Mouse (Mus musculus): Measurements from ENCODE around the gene Aipl1.

The Aipl1 gene

DNA sequence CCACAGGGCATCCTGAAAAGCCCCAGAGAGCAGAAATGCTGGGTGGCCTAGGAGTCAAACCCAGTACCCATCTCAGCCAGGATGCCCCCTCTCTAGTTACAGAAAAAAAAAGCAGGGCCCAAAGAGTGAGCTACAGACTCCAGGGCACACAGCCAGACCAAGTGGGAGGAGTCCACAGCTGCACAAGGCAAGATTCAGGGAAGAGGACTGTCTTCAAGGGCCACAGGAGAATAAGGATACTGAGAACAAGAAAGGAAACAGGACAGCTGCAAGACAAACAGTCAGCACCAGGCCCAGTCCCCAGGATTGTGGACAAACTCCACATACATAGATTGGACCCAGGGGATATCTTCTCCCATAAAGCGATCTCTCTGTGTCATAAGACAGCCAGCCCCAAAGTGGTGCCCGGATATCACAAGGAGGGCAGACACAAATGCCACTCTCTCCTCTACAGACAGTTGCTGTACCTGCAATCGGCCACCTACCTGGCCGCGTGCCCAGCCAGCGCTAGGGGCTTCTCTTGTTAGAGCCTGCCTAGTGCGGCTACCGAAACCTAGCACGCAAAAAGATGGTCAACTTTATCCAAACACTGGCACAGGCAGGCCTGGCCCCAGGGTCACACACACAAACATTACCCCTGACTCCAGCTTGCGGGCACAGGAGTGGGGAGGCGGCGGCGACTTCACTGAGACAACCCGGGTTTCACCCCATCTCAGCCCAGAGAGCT is 13.0 kb upstream of the Aipl1 start:
- no peak for DNase-seq (ENCODE audit: low read depth, low spot score)

DNA sequence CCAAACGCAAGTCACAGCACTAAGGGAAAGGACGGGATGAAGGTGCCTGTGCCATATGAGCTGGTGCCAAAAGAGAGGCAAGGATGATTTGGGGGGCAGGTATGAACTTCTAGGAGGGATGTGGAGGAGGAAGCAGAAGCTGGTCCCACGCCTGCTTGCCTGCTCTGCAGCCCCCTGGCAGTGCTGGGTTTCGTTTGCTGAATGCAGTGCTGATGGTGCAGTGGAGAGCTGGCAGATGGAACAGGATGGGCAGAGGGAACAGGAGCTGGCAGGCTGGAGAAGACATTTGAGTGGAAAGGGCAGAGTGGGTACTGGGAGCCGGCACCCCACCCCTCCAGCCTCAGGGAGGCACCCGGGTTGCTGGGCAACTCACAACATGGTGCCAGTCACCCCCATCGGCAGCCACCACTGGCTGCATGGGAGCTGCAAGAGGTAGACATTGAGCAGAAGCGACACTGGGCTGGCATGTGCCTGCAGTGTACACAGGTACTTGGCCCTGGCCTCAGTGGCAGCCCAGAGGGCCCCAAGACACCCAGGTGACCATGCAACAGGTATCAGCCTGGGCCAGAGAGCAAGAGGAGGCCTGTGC is 12.0 kb upstream of the Aipl1 start:
- DNase-seq (ENCODE audit: low read depth, low spot score) = no peak

DNA sequence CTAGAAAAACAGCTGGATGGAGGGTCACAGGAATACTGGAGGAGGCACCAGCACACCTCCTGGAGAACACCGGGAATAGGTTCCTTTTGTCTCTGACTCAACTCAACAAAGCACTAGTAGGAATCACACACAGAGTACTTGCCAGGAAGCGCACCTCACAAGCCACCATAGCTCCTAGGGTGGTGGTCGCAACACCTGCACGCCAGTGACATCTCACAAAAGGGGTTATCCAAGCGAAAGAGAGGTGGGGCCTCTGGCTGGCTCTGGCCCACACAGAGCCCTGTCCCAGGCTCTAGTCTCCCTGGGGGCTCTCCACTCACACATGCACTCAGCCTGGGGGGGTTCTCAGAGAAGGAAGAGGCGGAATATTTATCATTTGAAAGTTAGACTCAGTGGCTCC is 11.4 kb upstream of the Aipl1 start:
- DNase-seq (ENCODE audit: low read depth, low spot score) = no peak

DNA sequence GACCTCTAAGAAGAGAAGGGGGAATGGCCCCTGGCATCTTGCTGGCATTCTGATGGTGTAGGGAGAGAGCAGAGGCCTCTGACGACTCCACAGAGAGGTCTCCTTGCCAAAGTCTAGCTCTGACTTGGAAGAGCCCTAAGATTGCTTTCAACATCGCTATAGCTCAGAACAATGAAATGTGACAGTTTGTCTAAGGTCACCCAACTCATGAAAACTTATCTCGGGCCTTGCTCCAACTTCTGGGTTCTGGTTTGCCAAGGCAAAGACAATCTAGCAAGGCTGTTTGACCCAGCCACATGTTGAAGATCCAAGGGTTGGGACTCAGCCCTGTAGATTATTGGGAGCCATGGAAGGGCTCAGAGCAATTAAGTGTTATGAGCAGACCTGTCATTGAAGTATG is 6.9 kb upstream of the Aipl1 start:
- DNase-seq (ENCODE audit: low read depth, low spot score) = no peak

DNA sequence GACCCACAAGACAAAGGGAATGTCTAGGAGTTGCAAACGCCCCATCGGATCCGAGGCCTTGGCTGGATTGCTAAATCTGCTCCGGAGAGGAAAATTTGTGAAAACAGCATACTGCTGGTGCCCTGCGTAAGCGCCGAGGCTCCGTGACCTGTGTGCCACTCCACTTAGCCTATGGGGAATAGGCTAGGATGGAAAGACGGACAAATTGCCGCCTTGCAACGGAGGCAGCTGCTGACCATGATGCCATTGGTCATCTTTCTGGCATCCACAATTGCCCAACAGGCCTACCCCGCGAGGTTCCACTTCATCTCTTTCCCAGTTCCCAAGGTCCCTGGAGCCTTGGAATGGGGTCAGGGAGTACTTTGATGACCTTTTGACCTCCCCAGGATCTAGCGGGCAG is 5.3 kb upstream of the Aipl1 start:
- DNase-seq (ENCODE audit: low read depth, low spot score) = no peak

DNA sequence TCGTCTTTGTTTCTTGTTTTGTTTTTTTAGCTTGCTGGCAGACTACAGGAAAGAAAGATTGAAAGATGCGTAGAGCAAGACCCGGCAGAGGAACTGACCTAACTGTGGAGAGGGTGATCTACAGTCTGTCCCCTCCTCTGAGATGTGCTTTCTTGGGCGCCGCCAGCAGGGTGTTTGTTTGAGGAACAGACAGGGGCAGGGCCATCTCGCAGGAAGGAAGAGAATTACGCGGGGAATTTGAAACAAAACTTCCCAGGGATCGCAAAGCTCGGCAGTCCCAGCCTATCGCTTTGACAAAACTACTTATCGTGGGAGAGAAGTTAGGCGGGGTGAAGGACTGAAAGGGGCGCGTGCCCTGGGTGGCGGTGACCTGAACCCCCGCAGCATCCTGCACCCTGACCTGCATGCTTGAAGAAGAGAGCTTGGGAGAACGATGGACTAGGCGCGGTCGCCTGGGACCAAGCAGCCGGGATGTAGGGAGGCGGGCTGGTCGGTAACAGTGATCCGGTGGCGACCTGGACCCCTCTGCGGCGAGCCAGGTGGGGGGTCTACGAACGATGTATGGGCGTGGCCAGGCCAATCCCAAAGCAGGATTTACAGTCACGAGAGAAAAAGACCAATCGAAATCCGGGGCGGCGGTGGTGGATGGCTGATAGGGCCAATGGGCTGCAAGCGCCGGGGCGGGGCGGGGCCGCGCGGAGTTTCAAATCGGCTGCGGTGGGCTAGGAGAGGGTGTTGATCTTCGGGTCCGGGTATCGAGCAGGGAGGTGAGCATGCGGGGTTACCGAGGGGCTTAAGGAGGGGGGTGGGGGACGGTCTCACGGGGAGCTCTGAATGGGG is 4.7 kb upstream of the Aipl1 start, which contains the start of gene Pimreg:
Gene Pimreg (plus strand): TSS at position 265 of the 840 bp plus-strand sequence.
- peak; percentile 89 for DNase-seq (ENCODE audit: low read depth, low spot score)

DNA sequence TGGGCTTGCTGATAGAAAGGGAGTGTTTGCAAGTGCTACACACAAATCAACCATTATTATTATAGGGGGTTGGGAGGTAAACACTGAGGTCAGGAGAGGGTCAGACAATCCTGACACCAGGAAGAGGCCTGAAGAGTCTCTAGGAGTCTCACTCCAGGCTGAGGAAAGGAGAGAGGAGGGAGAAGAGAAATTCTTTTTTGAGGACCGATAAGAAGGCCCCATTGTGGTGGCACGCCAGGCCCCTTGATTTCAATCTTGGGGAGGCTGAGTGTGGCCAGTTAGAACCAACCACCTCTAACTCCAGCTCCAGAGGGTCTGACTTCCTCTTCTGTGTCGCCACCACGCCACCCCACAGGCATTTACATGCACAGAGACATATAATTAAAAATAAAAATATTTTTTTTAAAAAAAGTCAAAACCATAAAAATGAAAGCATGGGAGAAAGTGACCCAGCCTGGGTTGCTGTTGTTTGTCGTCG is 4.0 kb upstream of the Aipl1 start:
- no peak for DNase-seq (ENCODE audit: low read depth, low spot score)

DNA sequence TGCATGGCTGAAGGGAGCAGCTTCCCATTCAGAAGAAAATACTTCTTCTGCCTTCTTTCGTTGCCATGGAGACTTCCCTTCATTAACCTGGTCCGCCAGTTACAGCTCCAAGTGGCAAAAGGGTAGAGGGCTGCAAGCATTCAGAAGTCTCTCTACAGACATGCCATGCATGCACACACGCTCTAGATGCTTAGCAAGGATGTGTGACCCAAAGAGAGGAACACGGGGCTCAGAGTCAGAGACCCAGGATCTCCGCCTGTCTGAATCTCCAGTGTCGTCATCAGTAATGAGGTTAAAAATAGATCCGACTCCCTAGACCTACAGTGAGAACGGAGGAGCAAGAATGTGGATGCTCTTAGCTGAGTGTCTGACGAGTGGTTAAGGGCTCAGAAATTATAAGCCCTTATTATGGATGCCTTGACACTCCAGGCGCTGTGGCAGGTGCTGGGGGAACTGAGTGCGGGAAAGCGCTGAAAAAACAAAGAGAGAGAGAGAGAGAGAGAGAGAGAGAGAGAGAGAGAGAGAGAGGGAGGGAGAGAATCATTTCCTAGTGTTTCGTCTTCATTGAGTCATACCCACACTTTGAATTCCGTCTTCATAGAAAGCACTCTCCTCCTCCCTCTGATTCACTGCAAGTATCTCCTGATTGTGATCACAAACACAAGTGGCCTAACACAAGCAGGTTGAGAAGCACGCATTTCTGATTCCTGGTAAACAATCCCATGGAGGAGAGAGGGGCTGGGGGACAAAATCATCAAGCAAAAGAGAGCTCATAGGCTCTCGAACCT is 2.5 kb upstream of the Aipl1 start:
- DNase-seq (ENCODE audit: low read depth, low spot score) = no peak

DNA sequence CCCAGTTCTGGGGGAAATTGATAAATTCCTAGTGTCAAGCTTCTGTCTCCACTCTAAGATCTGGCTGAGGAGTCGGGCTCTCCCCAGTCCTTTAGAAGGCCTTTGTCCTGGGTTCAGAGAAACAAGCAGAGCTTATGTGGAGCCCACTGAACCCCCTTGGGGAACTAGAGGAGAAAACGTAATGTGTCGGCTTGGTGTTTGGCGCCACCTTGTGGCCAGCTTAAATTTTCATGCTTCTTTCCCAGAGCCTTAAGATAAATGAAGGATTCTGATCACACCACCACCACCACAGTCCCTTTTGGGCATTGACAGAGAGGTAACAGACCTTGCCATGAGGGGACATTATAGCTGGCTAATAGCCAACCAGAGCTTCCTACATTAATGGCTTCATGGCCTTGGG is 687 bp upstream of the Aipl1 start:
- no peak for DNase-seq (ENCODE audit: low read depth, low spot score)

DNA sequence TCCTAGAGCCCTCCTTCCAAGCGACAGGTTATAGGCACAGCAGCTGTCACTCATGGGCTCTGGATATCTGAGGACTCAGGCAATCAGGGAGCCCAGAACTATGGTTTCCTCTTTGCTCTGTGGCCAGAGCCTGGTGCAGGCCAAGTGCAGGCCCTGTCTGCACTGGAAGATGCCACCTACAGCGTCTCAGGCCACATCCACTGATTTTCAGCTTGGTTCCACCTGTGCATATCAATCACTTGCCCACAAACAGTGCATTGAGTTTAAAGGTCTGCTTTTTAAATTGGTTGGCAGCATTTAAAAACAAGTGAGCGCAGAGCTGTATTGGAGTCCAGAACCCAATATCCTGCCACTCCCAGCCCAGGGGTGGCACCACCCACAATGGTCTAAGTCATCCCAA is 4.7 kb downstream of the Aipl1 start:
- no peak for DNase-seq (ENCODE audit: low read depth, low spot score)

DNA sequence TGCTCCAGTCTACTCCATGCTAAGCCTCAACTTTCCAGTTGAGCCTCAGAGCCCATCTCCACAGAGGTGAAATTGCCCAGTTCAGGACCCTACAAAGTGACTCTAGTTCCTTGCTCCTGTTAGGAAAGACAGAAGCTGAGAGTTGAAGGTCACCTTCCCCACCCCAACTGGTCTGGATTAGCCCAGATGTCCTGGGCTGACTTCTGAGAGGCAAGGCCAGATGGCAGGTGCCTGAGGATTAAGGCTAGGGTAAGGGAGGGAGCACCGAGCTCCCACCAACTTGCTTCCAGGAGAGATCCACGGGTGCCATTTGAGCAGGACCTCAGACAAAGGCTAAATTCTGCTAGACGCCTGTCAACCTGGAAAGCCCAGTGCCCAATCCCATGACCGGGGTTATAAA is 5.2 kb downstream of the Aipl1 start:
- no peak for DNase-seq (ENCODE audit: low read depth, low spot score)

DNA sequence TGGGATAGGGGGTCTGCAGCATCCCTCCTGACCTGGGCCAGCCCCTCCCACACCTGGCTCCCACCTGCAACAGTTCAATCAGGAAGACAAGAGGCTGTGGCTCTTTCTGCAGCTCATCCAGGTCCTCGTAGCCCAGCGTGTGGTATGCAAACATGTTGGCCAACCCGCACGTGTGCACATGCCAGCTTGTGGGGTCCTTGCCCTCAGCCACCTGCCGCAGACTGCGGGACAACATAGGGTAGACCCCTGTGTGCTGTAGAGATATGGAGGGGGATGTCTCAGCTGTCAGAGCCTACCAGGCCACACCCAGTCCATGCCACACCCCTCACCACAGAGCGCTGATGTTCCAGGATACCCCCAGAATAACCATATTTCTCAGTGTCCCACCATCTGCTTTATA is 6.0 kb downstream of the Aipl1 start:
- DNase-seq (ENCODE audit: low read depth, low spot score) = no peak

DNA sequence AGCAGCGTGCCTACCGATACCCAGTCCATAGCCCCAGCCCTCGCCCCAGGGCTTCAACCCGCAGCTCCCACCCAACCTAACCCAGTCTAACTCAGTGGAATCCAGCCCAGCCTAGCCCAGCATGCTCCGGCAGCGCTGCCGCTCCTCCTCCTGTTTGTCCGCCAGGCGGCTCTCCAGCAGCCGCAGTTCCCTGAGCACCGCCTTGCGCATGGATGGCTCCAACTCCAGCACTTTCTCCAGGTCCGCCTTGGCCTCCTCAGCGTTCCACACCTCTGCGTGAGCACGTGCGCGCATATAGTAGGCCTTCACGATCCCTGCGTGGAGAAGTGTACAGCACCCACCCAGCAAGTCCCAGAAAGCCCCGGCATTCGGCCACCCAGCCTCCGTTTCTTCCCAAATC is 8.2 kb downstream of the Aipl1 start:
- no peak for DNase-seq (ENCODE audit: low read depth, low spot score)

DNA sequence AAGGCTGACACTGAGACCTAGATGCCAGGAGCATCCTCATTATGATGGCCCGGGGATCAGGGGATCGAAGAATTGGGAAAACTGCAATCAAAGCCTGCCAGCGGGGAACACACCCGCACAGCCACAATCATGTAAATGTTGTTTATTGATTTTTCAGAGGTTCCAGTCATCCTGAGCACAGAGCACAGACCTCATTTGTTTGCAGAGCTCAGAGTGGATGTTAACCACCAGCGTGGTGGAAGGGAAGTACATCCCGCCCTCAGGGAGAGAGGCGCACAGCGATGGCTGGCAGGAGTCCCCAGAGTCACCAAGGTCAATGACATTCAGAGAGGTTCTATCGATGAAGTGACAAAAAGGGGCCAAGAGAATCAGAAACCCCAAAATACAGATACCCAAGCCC is 9.5 kb downstream of the Aipl1 start:
- DNase-seq (ENCODE audit: low read depth, low spot score) = no peak

DNA sequence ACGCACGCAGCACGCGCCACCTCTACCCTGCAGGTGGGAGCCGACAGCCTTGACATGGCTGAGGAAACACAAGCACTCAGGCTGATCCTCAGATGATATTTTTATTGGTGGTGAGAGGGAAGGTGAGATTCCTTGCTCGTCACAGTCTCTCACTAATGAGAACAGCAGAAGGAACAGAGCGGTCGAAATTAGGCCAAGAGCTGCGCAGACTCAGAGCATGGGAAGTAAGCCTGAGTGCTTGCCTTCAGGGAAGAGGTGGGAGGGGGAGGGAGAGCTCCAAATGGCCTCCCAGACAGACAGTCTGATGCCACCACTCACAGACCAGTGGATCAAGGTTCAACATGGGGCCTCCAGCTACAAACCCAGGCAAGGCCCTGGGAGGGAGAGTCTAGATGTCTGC is 10.8 kb downstream of the Aipl1 start:
- no peak for DNase-seq (ENCODE audit: low read depth, low spot score)

DNA sequence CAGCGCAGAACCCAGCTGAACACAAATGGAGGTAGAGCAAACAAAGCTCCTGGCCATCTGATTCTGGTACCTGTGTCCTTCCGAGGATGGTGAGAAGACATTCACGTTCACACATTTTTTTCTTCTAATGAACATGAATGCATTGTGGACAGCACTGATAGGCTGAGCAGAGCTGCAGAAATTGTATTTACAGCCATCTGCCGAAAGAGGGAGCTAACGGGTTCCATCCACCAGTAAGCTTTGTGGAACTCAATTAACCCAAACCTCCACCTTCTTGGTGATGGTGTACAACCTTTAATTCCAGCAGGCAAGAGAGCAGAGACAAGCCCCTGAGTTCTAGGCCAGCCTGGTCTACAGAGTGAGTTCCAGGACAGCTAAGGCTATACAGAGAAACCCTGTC is 11.5 kb downstream of the Aipl1 start:
- no peak for DNase-seq (ENCODE audit: low read depth, low spot score)

DNA sequence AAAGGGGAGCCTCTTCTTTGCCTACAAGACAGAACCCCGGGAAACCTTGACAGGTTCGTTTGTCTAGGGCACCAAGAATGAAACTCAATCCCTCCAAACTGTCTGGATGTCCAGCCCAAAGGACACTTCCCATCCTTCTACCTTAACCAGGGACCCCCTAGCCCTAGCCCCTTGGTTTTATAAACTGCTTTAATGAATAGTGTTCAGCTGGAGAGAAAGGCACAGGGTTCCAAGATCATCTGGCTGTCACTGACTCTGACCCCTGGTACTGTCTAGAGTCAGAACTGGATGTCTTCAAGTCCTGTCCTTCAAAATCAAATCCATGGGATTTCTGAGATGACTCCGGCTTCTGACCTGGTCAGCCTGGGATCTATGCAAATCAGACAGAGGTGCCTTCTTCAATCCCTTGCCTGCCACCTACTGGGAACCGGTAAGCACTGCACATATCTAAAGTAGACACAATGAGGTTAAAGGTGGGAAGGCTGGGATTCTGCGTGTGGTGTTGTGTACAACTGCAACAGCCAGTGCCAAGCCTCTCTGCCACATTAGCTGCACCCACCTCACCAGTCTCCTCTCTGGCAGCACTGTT is 13.0 kb downstream of the Aipl1 start:
- no peak for DNase-seq (ENCODE audit: low read depth, low spot score)

DNA sequence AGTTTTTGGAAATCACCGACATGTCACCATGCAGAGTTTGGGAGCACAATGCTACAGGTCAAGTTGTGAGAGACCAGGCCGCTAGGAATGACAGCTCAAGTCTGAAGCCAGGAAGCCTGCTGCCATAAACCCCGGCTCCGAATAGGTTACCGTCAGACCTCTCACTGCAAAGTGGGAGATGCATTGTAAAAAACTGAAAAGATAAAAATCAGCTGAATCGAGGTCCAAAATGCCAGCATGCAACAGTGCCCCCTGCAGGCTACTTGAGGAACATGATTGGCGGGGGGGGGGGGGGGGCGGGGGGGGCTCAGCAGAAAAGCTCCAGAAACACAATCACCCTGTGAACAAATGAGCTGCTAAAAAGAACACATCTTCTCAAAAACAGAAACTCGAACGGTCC is 13.7 kb downstream of the Aipl1 start:
- DNase-seq (ENCODE audit: low read depth, low spot score) = no peak

DNA sequence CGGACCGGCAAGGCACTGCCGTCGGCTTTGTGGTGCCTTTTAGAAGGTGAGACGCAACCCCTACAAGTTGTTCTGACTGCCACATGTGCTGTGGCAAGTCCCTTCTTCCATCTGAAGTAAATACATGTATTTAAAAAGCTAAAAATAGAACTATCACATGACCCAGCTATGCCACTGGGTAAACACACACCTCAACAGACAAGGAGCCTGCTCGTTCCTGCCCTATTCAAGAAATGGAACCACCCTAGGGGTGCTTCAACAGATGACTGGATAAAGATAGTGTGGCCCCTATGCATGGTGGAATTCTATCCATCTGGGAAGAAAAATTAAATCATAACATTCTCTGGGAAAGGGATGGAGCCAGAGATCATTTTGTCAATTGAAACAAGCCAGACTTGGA is 14.5 kb downstream of the Aipl1 start:
- no peak for DNase-seq (ENCODE audit: low read depth, low spot score)

DNA sequence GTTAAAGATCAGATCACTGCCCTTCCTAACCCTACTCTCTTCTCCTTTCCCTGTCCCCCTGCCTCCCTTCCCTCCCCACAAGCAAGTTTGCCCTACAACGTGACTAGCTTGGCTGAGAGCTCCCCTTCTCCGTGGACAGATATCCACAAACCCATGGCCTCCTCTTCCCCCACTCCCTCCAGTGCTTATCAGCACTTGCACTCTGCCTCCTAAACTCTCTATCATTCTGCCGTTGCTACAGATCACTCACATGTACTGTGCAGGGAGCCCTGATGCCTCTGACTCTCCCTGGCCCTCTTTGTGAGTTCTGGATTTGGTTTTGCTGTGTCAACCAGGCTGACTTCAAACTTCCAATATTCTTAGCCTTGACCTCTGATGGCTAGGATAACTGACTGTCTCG is 16.3 kb downstream of the Aipl1 start:
- DNase-seq (ENCODE audit: low read depth, low spot score) = no peak

DNA sequence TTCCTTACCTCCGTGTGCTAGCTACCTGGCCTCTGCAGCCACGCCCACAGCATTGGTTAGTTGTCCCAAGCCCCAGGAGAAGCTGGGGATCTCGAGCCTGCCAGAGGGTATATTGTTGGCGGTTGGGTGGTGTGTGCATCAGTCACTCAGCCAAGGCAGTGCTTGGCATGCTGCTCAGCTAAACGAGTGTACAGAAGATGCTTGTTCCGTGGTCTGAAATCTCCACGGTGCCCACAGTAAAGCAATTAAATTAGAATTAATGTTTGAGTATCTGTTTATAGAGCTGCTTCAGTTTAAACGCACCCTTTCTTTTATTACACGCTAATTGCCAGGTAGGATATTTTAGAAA is 20.1 kb downstream of the Aipl1 start:
- no peak for DNase-seq (ENCODE audit: low read depth, low spot score)
